Mouse (Mus musculus): ENCODE results near the gene P3h2. TPM values are rescaled to one million over a fixed set of nuclear protein-coding genes. Genes with fewer than 3 reads are reported as not detected.

The P3h2 gene
- total RNA-seq, 2 experiments from 2014 or later: 4.6 to 7.5 TPM

DNA sequence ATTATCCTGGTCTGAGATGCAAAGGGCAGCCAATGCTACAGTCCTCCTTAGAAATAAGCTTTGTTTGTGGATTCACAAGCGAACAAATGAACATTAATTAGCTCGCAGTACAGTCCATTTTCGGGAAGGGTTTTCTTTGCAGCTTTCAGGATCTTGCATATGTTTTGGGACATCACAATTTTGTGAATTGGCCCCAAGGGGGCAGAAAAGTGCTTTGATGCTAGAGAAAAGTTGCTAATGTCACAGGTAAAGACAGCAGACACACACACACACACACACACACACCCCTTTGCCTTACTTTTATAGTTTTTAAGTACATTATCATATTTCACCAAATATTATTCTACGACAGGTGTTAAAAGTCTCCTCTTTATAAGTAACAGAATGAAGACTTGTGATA is 82.2 kb downstream of the P3h2 start:
- no peak overlapping the region for H3K4me3 ChIP-seq
- peak; percentile 36 for TF ChIP-seq CTCF (IDR thresholded peaks at IDR 0.05)
- no peak for DNase-seq
- intact Hi-C loops (cut with DNase I): no loop called here
- H3K27ac ChIP-seq: peak overlapping the region; percentile 51

DNA sequence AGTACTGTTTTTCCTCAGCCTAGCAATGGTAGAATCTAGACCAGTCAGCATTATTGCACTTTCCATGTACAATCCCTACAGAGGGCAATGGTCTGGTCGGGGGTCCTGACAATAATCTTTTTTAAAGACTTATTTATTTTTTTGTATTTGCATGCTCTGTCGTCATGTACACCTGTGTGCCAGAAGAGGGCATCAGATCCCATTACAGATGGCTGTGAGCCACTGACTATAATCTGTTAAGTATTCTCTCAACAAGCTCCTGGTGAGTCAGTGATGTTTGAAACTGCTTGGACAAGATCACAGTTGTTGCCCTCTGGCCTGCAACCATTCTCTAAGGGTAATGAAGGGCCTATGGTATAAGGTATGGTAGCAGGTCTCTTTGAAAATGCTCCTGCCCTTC is 83.8 kb downstream of the P3h2 start:
- TF ChIP-seq CTCF (IDR thresholded peaks at IDR 0.05): peak; percentile 19; the same call in 1 of the 2 replicates
- Histone ChIP-seq H3K27ac (no peak overlapping the region), H3K4me3 (no peak overlapping the region)
- intact Hi-C loops (cut with DNase I): no loop called here
- DNase-seq: no peak

DNA sequence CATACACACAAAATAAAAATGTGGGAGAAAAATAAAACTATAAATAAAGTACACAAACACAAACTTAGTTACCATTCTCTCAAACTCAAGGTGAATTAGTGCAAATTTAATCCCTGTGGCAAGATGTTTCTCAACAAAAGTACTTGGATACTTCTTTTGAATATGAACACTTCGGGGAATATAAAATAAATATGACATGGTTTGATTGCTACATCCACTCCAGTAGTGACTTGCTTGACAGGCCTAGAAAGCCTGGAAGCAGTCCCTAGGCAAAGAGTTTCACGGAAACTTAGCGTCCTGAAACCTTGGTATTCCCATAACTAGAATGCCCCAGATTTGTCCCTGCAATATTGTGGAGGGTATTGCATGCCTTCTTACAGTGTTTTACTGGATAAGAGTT is 99.8 kb downstream of the P3h2 start:
- intact Hi-C loops (cut with DNase I): no loop called here
- Histone ChIP-seq H3K27ac (no peak overlapping the region), H3K4me3 (no peak overlapping the region)
- no peak for TF ChIP-seq CTCF (IDR thresholded peaks at IDR 0.05)
- no peak for DNase-seq

DNA sequence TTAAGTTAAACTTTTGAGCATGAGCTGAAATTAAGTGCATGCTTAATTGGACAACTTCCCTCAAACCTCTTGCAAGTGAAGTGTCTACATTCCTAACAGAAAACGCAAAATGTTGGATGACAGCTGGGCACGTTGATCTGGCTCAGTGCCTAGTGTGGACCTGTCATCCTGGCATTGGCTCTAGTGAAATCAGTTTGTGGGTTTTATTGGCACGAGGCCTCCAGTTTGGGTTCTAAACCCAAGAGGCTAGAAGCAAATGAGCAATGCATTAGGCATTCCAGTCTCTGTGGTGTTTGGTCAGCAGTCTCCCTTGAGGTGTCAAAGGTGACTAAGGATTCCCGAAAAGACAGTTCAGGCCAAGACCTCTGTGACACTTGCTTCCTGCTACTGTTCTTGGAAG is 102.3 kb downstream of the P3h2 start:
- TF ChIP-seq CTCF (IDR thresholded peaks at IDR 0.05): no peak
- Histone ChIP-seq H3K27ac (no peak overlapping the region; the same call in 1 of the 2 replicates), H3K4me3 (0 out of 2 replicates have a peak overlapping the region, but pooled peaks have one; percentile 1)
- intact Hi-C loops (cut with DNase I): no loop called here
- no peak for DNase-seq

DNA sequence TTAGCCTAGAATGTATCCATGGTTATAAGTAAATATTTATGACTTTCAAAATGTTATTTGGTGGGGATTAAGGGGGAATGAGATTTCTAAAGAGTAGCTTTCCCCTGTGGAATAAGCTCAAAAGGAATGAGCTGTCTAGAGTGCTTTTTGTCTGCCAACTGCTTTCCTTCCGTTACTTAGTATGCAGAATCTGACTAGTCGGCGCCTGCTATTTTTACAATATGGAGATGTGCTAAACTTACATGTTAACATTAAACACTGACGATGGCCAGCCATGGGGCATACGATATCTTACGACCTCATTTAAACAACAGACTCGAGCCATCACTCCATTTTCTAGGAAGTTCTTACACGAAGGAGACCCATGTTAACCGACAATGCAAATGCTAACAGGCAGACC is 102.7 kb downstream of the P3h2 start:
- H3K4me3 ChIP-seq: 0 out of 2 replicates have a peak overlapping the region, but pooled peaks have one; percentile 1
- no peak for DNase-seq
- no peak overlapping the region; the same call in 1 of the 2 replicates for H3K27ac ChIP-seq
- TF ChIP-seq CTCF (IDR thresholded peaks at IDR 0.05): no peak
- intact Hi-C loops (cut with DNase I): no loop called here

DNA sequence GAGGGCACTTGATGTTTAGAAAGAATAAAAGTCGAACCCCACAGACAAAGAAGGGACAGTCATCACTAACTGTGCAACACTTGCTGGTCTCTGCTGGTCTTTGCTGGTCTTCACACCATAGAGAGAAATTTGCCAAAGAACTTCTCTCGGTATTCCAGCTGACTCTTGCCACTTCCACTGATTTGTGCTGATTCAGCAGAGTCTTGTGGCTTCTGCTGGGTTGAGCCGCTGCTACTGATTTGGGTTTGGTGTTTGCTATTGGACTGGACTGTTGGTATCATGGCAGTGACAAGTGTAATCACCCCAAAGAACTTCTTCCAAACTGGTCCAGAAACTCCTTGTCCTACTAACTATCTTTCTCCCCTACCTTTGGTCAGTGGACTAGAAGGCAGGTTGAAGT is 111.0 kb downstream of the P3h2 start:
- intact Hi-C loops (cut with DNase I): no loop called here
- Histone ChIP-seq H3K27ac (no peak overlapping the region), H3K4me3 (no peak overlapping the region)
- TF ChIP-seq CTCF (IDR thresholded peaks at IDR 0.05): no peak
- no peak for DNase-seq

DNA sequence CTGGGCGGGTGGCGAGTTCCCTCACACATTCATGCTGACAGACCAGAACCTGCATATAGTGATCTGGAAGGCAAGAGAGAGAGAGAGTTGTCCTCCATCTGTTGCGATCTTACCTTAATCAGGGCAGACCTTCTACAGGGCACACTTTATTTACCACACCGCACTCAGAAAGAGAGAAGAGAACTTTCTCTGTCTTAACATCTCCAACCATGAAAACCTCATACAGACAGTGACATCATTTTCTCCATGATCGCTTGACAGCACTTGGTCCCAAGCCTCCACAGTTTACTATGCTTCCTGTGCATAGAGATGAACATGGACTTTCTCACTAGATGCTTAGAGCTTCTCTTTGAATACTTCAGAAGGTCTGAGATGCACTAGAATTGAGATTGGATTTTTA is 118.4 kb downstream of the P3h2 start:
- intact Hi-C loops (cut with DNase I): no loop called here
- TF ChIP-seq CTCF (IDR thresholded peaks at IDR 0.05): no peak
- Histone ChIP-seq H3K27ac (no peak overlapping the region), H3K4me3 (no peak overlapping the region)
- no peak for DNase-seq

DNA sequence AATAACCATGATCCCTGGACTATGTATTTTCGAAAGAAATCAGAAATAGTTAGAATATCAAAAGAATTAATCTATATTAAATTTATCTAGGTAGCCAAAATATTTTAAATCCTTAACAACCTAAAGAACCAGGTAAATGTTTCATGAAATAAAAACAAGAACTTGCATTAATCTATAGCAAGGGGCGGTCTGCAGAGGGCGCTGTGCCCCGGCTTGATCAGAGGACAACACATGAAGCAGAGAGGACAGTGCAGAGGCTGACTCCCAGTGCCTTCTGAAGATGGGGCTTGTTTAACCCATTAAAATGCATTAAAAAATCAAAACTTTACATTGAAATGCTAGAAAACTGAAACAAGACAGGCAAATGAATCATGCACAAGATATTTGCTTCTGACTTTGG is 121.9 kb downstream of the P3h2 start:
- intact Hi-C loops (cut with DNase I): no loop called here

DNA sequence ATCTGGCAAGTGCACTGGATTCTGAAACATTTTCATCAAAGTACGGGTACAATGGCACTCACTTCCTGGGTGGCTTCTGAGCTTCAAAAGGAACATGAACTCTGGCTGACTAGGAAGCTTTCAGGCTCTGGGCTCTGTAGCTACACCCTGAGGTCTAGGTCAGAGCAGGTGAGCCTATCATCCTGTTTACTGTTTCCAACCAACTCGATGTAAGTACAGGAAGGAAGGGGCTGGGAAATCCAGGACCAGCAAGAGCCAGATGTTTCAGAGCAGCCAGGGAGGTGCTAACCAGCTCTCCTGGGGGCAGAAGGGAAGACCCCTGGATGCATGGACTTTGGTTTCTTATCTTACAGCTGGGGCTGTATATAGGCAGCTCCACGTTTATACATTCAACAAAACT is 126.5 kb downstream of the P3h2 start:
- no peak for DNase-seq
- peak overlapping the region; percentile 8; the same call in 1 of the 2 replicates for H3K27ac ChIP-seq
- H3K4me3 ChIP-seq: no peak overlapping the region
- no peak for TF ChIP-seq CTCF (IDR thresholded peaks at IDR 0.05)
- intact Hi-C loops (cut with DNase I): no loop called here

More for the DNA sequence above, 121.9 kb downstream of the P3h2 start:
- DNase-seq: peak; percentile 44
- H3K4me3 ChIP-seq: no peak overlapping the region
- peak; percentile 65 for TF ChIP-seq CTCF (IDR thresholded peaks at IDR 0.05)
- H3K27ac ChIP-seq: no peak overlapping the region

DNA sequence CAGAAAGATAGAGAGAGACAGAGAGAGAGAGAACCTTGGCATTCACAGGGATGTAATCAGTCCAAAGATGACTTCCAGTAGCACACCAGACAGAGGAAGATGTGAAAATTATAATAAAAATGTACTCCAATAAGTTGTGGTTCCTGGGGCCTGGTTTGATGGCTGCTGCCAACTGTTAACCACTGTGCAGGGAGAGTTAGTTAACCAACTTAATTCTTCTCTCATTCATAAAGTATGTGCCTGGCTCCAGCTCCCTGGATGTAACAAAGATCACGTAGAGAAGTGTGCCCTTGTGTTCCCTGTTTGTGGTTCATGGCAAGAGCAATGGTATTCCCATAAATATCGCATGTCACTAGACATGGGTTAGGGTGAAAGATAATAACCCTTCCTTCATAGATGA is 128.4 kb downstream of the P3h2 start:
- no peak for TF ChIP-seq CTCF (IDR thresholded peaks at IDR 0.05)
- DNase-seq: no peak
- H3K4me3 ChIP-seq: no peak overlapping the region
- no peak overlapping the region for H3K27ac ChIP-seq
- intact Hi-C loops (cut with DNase I): no loop called here

DNA sequence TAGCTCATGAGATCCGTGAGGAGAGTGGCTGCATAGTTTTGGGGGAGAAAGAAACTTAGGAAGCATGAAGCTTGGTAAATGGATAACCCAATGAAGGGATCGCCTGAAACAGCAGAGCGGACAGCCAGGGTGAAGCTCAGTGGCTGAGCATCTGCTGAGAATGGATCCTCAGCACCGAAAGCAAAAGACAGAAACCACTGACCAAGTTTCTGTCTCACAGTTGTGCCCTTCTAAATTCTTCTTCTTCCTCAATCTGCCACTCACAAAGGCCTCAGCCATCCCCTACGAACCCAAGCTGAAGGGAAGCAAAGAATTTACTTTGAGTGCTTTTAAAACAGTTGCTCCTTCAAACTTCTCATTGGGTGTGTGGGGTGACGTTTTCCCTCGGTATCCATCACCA is 134.3 kb downstream of the P3h2 start:
- Histone ChIP-seq H3K27ac (no peak overlapping the region), H3K4me3 (no peak overlapping the region)
- no peak for TF ChIP-seq CTCF (IDR thresholded peaks at IDR 0.05)
- no peak for DNase-seq
- intact Hi-C loops (cut with DNase I): no loop called here

DNA sequence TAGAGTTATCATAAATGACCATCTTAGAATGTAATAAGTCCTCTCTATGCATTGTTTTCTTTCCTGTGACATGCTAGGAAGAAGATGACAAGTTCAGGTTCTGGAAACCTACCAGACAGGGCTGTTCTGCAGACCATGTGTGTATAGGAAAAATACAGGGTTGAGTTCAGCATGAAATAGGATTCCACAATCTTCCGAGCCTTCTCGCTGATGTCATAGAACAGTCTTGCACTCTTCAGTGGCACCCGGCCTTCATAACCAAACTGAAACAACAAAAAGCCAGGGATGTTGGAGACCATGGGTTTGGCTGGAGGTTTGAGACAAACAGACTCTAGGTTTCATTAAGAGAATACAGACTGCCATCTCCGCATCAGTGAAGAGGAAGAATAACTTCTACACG is 134.9 kb downstream of the P3h2 start:
- no peak for DNase-seq
- no peak overlapping the region for H3K4me3 ChIP-seq
- no peak overlapping the region for H3K27ac ChIP-seq
- intact Hi-C loops (cut with DNase I): no loop called here
- TF ChIP-seq CTCF (IDR thresholded peaks at IDR 0.05): no peak

DNA sequence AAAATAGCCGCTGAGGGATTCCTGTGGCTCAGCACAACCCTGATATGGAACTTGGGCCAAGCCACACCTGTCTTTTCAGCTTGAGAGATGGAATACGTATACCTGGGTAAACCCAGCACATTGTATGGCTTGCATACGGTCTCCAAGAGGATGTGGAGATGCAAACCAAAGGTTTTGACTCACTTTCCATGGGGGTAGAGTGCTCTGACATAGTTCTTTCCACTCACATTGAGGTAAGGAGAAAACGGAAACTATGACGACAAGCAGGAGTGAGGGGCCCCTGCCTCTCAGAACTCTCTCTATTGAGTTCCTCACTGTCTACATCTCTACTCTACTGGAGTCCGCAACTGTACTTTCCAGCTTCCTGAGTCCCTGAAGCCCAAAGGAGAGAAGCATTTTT is 135.4 kb downstream of the P3h2 start:
- no peak overlapping the region for H3K4me3 ChIP-seq
- intact Hi-C loops (cut with DNase I): no loop called here
- no peak for DNase-seq
- H3K27ac ChIP-seq: no peak overlapping the region
- no peak for TF ChIP-seq CTCF (IDR thresholded peaks at IDR 0.05)

DNA sequence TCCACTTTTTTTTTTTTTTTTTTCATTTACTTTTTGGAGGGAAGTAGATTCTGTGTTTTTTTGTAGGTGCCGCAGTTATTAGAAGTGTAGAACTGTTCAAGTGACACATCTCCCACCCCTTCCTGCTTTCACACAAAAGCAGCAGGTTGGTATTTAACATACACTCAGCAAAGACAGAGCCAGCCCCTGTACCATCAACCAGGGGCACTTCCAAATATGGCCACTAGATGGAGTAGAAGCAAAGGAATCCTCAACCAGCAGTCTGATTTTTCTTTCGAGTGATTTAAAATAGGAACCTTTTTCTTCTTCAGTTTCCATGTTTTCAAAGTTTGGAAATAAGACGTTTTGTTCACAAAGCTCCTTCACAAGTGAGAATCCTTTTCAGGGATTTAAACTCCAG is 138.3 kb downstream of the P3h2 start:
- TF ChIP-seq CTCF (IDR thresholded peaks at IDR 0.05): no peak; the same call in 1 of the 2 replicates
- peak; percentile 31 for DNase-seq
- Histone ChIP-seq H3K27ac (no peak overlapping the region), H3K4me3 (no peak overlapping the region)
- intact Hi-C loops (cut with DNase I): loop anchor here (1.0 to 10.0 kb wide), 3 partner anchors 138 to 405 kb away; partner anchors contain the start of genes Cldn1 and P3h2

Data from gastrocnemius, adult 2 months (tissue).